Mouse (Mus musculus) lung, adult 10 weeks (tissue): Measurements from ENCODE around the gene Psg27. TPM values are rescaled to one million over a fixed set of nuclear protein-coding genes. Genes with fewer than 3 reads are reported as not detected.

Experiments used
- polyA plus RNA-seq: library from polyadenylated mRNA; stranded (reverse); fragments of 350-450 nt; fragmentation: Illumina TruSeq; extraction: RNeasy Lipid Tissue Mini Kit (QIAGEN cat#74804); gene quantifications from one replicate; pipeline ENCODE4 v1.2.3, GENCODE M21; 2014; ENCODE audit warnings: low read depth, low replicate concordance; ENCODE audit not compliant: insufficient read depth

The Psg27 gene
- polyA plus RNA-seq = not detected

DNA sequence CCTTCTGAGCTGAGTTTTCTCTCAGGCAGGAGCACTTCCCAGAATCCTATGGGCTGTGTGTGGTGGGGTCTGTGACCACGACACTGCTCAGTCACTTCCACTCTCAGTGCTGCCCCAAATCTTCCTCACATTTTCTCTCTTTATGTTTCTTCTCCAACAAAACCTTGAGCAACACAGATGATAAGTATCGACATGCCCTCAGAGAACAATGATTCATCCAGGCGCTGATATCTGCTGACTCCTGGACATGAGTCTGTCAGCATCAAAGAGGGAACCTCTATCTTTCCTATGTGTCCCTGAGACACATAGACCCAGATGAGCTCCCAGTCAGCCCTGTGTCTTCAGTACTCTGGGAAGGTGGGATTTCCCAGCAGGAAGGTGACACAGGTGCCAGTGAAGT lies at the start of gene Psg27:
Gene Psg27, minus strand, starts transcription at position 101 of the 400 bp plus-strand sequence.

DNA sequence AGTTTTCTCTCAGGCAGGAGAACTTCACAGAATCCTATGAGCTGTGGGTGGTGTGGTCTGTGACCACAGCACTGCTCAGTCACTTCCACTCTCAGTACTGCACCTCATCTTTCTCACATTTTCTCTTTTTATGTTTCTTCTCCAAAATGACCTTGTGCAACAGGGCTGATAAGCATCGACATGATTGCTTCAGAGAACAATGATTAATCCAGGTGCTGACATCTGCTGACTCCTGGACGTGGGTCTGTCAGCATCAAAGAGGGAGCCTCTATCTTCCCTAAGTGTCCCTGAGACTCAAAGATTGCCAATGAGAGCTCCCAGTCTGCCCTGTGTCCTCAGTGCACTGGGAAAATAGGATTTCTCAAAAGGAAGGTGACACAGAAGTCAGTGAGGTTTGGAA lies 49.3 kb upstream of the Psg27 start, which contains the start of gene Psg23:
Gene Psg23, minus strand, starts transcription at position 101 of the 400 bp plus-strand sequence.

DNA sequence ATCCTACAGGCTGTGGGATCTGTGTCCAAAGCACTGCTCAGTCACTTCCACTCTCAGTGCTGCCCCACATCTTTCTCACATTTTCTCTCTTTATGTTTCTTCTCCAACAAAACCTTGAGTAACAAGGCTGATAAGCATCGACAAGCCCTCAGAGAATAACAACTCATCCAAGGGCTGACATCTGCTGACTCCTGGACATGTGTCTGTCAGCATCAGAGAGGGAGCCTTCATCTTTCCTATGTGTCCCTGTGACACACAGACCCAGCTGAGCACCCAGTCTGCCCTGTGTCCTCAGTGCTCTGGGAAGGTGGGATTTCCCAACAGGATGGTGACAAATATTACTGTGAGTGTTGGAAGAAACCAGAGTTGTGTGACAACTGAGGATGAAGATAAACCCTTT lies 34.9 kb downstream of the Psg27 start, which contains the start of gene Psg25:
Gene Psg25, minus strand, starts transcription at position 101 of the 400 bp plus-strand sequence.

Other genes starting within 250 kb of the Psg27 start
- gene Psg18, start 212.3 kb downstream of the Psg27 start, polyA plus RNA-seq = not detected
- gene Psg28, start 135.3 kb downstream of the Psg27 start, polyA plus RNA-seq = not detected
- not detected for gene Psg26, start 83.1 kb downstream of the Psg27 start, polyA plus RNA-seq
- gene Psg25, start 35.0 kb downstream of the Psg27 start, polyA plus RNA-seq = not detected
- gene Psg23, start 49.2 kb upstream of the Psg27 start, polyA plus RNA-seq = not detected
- gene Psg21, start 89.4 kb upstream of the Psg27 start, polyA plus RNA-seq = not detected
- not detected for gene Psg20, start 118.9 kb upstream of the Psg27 start, polyA plus RNA-seq
- not detected for gene Psg22, start 150.8 kb upstream of the Psg27 start, polyA plus RNA-seq
- gene Psg19, start 231.2 kb upstream of the Psg27 start, polyA plus RNA-seq = not detected